Mouse (Mus musculus): ENCODE measurements around the gene Cfap44.
"Not testable (repeated sequence)": the region's sequence is repeated elsewhere in the genome, so short reads cannot be mapped to it uniquely, and the experiment has no call there.

Gene Cfap44

DNA sequence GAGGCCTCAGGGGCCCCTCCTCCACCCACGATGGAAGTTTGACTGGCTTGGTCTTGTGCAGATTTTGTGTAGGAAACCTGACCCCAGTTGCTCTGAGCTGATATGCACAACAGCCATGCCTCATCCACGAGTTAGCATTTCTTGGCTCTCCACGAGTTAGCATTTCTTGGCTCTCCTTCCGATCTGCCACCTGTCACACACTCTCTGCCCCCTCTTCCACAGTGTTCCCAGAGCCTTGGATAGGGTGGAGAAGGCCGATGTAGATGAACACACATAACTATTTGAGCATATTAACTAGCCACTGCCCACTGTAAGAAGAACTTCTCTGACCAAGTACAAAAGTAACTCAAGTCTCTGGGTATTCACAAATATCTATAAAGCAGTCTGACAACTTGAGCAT lies 33.9 kb downstream of the Cfap44 start:
- DNase-seq (ENCODE audit: low read depth, low spot score) = peak; percentile 70

DNA sequence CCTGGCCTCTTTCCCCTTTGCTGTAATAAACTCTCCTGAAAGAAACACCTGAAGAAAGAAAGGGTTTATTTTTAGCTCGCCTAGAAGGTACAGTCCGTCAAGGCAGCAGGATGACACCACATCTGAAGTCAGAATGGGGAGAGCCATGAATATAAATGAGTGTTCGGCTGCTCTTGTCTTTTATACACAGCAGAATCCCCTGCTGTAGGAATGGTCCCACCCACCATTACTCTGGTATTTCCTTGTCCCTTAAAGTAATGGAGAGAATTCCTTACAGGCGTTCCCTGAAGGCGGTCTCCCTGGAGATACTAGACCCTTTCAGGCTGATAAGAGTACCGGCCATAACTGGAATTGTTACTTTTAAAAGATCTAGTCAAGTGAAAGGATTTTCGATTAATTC lies 35.4 kb downstream of the Cfap44 start:
- DNase-seq (ENCODE audit: low read depth, low spot score) = no peak

DNA sequence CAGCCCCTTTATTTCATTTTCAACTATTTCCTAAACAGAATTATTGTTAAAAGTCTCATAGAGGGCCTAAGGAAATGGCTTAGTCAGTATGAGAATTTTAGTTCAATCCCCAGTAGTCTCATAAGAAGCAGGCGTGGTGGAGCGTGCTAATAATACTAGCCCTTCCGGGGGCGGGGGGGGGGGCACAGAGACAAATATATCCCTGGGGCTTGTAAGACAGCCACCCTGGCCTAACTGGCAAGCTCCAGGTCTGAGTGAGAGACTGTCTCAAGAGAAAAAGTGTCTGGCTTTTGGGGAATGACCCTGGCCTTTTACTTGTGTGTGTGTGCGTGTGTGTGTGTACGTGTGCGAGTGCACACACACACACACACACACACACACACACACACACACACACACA lies 40.3 kb downstream of the Cfap44 start:
- peak; percentile 64 for DNase-seq (ENCODE audit: low read depth, low spot score)

DNA sequence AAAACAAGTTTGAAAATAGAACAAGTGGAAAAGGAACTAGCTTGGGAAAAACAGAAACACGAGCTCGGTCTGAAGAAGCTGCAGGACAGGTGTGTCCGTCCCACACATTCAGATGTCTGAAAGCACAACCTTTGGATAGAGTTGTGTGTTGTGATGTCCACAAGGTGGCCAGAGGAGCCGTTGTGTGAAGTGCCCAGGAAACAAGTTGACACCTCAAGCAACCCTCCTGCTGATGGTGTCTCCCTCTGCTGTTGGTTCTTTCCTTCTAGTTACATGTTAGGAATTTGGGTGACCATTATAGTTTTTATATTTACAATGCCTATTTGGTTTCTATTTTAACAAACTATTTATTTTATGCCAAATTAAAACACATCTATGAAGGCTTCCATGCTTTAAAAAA lies 40.9 kb downstream of the Cfap44 start:
- peak; percentile 26 for DNase-seq (ENCODE audit: low read depth, low spot score)

DNA sequence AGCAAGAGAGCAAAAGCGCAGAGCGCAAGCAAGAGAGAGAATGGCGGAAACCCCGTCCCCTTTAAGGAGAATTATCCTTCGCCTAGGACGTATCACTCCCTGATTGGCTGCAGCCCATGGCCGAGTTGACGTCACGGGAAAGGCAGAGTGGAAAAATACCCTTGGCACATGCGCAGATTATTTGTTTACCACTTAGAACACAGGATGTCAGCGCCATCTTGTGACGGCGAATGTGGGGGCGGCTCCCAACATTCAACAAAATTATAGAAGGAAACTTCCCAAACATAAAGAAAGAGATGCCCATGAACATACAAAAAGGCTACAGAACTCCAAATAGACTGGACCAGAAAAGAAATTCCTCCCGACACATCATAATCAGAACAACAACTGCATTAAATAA lies 47.3 kb downstream of the Cfap44 start:
- not testable (repeated sequence) for DNase-seq (ENCODE audit: low read depth, low spot score)

DNA sequence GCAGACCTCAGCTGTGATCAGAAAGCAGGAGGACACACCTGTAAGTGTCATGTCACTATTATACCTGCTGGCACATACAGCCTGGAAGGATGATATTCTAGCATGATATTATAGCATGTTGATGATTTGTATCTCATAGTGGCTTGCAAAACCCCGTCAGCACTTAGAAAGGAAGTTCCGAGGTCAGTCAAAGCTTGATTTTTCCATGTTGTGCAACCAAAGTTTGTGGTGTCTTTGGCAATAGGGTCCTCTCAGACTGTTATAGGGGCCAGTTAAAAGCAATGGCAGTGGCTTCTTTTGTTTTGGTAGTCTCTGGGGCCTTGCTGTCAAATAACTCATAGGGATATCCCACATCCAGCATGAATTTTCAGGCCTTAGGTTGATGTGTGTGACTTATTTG lies 63.3 kb downstream of the Cfap44 start:
- DNase-seq (ENCODE audit: low read depth, low spot score) = no peak

DNA sequence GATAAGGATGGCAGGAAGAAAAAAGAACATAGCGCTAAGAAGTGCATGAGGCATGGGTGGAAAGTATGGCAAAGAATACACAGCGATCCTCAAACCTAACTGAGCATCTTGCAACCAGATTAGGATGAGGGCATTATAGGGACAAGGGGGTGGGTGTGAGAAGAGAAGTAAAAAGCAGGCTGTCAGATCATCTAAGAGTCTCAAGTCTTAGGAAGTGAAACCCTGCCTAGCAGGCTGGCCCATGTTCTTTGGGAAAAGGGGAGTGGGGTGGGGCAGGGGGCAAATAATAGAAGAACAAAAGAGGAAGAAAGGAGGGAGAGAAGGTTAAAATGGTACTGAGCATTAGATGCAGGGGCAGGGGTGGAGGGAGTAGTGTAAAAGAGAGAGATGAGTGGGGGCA lies 64.2 kb downstream of the Cfap44 start:
- no peak for DNase-seq (ENCODE audit: low read depth, low spot score)

DNA sequence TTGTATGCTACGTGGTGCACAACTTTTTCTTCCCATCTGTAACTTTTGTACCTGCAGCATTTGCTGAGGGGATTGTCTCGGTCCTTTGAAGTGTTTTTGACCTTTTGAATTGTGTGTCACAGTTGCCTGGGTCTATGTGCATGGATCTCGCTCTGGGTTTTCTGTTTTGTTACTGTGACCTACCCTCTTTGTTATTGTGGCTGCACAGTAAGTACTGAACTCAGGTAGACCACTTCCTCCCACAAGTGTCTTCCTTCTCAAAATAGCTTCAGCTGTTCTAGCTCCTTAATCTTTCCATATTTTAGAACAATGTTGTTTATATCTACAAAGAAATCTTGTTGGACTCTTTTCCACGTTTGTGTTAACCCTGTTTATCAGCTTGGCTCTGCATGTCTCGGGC lies 66.3 kb downstream of the Cfap44 start:
- DNase-seq (ENCODE audit: low read depth, low spot score) = no peak

DNA sequence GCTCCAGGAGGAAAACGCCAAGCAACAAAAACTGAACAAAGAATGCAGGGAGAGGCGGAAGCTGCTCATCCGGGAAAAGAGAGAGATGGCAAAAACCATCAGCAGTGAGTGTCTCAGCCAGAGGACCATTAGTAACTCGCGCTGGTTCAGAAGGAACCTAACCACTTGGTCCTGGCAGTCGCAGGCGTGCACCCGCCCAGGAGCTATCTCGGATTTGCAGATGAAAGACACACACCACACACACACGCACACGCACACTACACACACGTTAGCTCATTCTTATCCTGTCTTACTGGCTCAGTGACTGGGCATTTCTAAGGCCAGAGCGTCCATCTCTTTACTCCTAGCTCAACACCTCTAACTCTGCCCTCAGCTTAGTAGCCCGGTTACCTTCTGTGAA lies 80.7 kb downstream of the Cfap44 start:
- no peak for DNase-seq (ENCODE audit: low read depth, low spot score)

DNA sequence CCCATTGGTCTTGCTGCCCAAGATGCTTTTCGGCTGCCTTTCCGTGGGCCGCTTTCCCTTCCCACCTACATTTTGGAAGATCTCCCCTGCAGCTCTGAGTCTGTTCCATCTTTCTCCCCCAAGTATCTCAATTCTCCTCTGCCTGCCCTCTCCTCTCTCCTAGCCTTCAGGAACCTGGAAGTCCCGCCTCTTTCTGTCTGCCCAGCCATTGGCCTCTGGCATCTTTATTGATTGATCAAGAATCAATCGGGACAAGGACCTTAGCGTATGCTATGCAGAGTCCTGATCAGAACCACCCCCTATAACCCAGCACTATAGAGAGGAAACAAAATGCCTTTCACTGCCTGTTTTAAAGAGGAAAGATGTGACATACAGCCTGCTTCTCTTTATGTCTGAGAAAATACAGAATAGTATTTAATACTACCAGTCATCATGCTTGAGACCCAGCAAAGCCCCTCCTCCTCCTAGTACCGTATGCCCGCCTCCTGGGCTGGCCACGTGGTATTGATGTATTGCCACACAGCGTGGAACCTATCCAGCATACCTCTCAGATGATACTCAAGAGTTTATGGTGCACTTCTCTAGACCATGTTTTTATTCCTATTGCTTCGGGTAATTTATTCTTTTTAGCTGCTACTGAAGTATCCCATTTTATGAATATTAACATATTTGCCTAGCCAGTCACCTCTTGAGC lies 81.2 kb downstream of the Cfap44 start:
- DNase-seq (ENCODE audit: low read depth, low spot score) = no peak

DNA sequence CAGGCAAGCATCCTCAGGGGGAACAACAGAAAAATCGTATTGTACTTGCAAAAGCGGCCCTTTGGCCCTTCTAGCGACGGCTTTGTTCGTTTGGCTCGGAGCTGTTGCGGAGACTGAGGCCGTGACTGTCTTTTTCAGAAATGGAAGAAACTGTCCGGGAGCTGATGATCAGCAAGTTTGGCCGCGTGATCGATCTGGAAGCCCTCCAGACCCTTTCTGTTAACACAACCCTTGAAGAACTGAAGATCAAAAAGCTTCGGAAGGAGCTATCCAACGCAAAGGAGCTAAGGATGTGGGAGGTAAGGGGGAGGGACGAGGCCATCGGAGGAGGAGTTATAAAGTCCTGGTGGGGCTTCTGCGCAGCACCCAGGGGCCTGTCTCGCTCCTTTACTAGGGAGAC lies 84.2 kb downstream of the Cfap44 start:
- DNase-seq (ENCODE audit: low read depth, low spot score) = no peak

DNA sequence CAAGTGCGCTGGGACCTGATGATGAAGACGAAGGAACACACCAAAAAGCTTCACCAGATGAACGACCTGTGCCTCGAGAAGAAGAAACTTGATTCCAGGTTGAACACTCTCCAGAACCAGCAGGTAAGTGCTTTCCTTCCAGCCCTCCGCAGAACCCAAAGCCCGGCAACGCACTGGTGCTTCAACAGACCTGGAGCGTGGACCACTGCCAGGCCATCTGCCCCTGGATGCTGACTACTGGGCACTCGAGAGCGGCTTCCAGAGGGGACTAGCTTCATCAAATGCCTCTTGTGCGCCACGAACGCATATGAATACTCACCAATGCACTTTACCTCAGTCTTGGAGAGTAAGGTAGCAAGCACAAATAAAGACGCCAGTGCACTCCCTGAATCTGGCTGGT lies 85.3 kb downstream of the Cfap44 start:
- DNase-seq (ENCODE audit: low read depth, low spot score) = no peak

DNA sequence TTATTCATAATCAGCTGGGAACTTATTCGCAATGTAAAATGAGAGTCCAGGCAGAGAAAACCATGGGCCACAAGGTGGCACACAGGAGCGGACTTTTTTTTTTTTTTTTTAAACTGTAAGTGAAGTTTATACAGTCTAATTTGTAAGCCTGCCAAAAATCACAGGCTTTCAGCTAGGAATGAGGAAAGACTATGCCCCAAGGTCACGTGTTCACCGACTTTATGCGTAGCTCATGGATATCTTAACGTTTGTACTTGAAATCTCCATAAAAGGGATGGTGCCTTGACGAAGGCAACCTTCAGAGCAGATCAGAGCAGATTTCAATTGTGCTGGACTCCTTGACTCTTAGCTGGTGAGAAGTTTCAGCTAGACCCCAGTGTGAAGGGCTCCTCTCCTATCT lies 86.0 kb downstream of the Cfap44 start:
- no peak for DNase-seq (ENCODE audit: low read depth, low spot score)

DNA sequence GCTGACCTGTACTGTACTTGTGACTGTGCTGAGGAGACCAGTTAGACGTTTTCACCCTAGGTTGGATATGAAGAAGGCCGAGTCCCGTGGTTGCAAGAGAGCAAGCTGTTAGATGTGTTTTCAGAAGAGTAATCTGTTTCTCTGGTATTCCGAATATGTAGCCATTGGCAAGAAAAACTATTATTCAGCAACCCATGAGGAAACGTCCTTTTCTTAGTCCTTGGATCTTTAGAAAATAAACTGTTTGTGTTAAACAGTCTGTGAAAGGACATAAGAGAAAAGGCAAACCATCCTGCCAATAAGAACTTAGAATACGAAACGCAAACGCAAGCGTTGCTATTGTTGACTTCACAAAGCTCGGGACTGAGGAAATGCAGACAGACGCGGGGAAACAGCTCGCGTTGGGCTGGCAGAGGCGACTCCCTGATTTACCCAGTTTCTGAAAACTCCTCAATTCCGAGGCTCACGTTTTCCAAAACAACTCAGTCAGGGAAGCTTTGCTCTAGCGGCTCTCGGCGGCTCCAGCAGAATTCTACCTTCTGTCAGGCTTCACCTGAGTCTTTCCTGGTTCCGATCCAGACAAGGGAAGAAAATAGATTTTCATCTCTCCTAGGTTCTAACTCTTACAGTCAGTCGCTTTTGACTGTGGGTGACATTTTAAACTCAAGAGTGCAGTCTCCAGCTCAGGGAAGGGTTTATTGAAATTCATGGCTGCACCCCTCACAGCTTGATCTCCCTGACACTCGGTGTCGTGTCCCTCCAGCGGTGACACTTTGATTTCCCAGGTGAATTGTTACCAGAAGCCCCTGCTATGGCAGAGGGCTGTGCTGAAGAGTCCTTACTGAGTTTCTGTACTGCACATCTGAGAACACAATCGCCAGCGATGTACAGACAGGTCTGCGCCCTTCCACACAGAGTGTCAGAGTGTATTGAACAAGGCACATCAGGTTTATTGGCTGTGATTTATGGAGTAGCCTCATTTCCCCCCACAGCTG lies 87.3 kb downstream of the Cfap44 start:
- no peak for DNase-seq (ENCODE audit: low read depth, low spot score)

DNA sequence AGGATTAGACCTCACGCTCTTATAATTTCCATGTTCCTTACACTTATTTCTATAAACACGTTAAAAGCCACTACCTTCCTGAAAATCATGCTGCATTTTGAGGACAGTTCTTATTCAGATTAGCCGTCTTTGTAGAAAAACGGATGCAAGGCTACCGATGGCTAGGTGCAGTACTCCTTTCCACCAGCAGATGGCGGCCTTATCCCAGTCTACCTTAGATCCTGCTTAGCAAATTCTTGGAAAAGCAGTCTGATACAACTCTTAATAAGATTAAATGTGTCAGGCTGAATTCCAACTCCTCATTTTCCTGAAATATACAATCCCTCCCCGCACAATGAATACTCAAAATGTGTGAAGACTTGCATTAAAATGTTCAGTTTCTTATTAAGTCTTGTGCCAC lies 89.5 kb downstream of the Cfap44 start:
- DNase-seq (ENCODE audit: low read depth, low spot score) = peak; percentile 53

DNA sequence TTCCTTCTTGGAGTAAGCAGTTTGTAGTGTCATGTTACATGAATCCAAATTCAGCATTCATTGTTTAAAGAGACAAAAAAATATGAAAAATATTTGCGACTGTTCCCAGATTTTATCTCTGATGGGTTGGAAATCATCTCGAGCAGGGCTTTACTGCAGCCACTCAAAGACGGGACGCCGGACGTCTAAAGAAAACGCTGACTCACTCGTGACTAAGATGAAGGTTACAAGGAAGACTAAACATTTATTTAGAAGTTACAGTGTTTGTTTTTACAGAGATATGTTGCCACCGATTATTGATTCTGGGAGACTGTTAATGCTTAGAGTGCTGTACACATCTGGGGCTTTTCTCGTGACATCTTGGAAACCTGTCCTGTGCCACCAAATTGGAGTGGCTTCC lies 90.2 kb downstream of the Cfap44 start:
- no peak for DNase-seq (ENCODE audit: low read depth, low spot score)

DNA sequence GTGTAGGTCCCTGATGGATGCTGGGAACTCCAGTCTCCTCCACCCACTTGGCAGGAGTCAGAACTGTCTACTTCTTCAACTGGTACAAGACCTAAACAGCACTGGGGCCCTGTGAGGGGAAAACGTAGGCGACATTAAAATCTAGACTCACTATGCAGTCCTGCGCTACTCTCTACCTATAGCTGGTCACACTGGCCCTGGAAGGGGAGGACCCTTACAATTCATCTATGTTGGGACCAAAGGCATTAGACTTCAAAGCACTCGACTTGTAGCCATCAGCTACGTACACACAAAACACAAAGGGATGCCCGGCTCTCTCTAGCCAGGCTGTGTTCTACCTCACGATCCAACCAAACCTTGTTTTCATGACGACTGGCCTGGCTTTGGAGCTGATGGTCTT lies 91.1 kb downstream of the Cfap44 start:
- no peak for DNase-seq (ENCODE audit: low read depth, low spot score)

DNA sequence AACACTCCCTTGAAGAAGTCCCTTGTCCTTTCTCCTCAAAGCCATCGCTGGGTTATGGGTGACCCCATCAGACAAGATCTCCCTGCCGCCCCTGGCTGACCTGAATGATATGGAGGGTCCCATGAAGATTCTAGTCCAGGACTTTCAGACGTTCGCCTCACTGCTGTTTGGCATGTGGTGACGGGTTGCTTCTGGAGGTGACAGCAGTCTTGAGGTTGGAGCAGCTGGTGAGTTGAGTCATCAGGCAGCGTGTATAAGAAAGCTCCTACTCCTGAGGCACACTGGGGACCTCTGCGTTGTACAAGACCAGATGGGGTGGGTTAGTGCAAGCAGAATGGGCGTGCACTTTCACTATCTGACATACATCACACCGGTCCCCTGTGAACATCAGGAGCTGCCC lies 92.0 kb downstream of the Cfap44 start:
- no peak for DNase-seq (ENCODE audit: low read depth, low spot score)

DNA sequence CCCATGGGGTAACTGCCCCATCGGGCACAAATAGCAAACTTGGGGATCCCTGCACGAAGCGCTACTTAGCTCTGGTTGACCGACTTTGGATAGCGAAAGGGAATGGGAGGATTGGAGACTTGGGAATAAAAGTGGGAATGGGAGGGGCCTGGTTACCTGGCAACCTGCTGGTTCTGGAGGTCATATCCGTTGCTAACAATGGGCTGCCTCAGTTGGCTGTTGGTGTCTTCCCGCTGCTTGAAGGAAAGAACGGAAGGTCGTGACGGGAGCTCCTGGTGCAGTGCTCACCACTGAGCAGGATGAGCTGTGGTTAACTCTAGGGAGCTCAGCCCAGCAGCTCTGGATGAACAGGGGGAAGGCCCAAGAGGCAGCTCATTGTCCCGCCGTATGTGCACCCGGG lies 92.6 kb downstream of the Cfap44 start:
- DNase-seq (ENCODE audit: low read depth, low spot score) = no peak

DNA sequence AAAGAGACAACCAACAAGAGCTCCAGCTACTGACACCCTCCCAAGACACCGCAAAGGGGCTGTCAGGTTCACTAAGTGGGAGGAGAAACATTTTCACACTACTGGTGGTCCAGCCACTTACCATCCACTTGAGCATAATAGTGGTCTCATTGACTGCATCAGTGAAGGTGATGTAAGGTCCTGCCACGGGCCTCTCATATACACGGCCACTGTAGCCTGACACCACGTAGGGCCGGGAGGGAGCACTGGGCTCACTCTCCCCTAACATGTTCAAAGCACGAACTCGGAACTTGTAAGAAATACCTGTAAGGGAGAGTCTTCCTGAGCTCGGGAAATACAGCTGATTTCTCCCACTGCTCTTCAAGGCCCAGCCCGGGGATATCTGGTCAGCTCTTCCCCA lies 96.5 kb downstream of the Cfap44 start:
- no peak for DNase-seq (ENCODE audit: low read depth, low spot score)

DNA sequence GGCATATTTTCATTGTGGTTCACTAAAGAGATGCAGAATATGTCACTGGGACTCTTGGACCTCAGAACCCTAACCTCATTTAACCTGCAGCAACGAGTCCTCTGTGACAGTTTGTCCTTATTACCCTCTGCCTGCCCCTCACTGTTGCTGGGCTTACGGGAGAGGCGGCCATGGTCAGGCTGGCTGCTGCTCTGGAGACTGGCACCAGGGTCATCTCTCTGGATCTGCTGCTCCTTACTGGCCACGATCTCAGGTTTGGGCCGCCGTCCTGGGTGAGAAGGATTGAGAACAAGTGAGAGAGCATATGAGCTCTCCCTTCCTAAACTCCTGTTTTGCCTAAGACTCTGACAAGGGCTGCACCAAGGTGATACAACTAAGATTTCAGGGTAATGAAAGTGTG lies 97.6 kb downstream of the Cfap44 start:
- no peak for DNase-seq (ENCODE audit: low read depth, low spot score)

DNA sequence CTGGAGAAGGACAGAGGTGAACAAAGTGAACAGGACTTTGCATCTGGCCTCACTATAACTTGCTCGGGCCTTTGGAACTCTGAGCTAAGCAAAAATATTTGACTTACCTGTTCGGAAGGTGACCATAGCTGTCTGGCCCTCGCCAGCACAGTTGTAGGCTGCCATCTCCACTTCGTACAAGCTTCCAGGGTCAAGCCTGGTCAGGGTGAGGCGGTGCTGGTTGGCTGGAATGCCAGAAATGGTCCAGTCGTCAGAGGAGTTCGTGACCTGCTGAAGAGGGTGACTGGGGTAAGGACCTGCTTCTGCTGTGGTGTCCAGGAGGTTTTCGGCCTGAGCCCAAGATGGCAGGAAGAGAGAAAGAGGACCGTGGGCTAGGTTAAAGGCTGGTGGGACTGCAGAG lies 98.1 kb downstream of the Cfap44 start:
- DNase-seq (ENCODE audit: low read depth, low spot score) = no peak

DNA sequence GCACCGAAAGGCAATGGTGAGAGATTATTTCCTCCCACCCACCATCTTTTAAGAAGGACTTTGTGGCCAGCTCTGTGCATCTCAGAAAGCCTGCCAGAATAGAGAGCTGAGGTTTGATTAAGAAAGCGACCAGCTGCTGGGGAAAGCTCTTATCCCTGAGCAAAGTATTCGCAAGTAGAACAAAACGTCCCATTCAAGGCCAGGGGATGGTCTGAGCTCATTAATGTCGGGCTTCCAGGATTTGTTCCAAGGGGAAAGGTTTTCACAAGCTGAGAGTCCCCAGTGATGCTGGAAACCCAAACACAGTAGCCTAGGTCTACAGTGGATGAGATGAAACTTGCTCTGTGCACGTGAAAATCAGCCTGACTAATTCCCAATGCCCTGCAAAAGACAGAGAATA lies 99.3 kb downstream of the Cfap44 start:
- peak; percentile 71 for DNase-seq (ENCODE audit: low read depth, low spot score)
